Mouse (Mus musculus) left cerebral cortex, adult 18-20 months (tissue): ENCODE measurements around the gene Srpr. TPM values are rescaled to one million over a fixed set of nuclear protein-coding genes. Genes with fewer than 3 reads are reported as not detected.

Source experiments
- total RNA-seq, 2 experiments: library from RNA; stranded (reverse); gene quantifications; 2 replicates each; pipeline ENCODE4 v1.2.3; 2021

The Srpr gene
- total RNA-seq, 2 experiments from 2014 or later: 65.5 to 68.8 TPM

Other genes with a start within 250 kb of the Srpr start
- 10 to 100 TPM; 26.7 to 29.7 TPM for gene St3gal4, start 80.9 kb upstream of the Srpr start, total RNA-seq
- 10 to 100 TPM; 14.7 to 18.6 TPM for gene Dcps, start 24.1 kb upstream of the Srpr start, total RNA-seq
- 1 to 10 TPM; 2.4 to 2.7 TPM for gene Tirap, start 116 bp downstream of the Srpr start, total RNA-seq
- 10 to 100 TPM; 29.7 to 36.0 TPM for gene Foxred1, start 10.9 kb downstream of the Srpr start, total RNA-seq
- 10 to 100 TPM; 20.3 to 25.2 TPM for gene Fam118b, start 67.6 kb downstream of the Srpr start, total RNA-seq
- 10 to 100 TPM in 1 of 2 experiments, 1 to 10 TPM in 1; 9.8 to 10.8 TPM for gene Rpusd4, start 67.7 kb downstream of the Srpr start, total RNA-seq
- gene Cdon, start 221.0 kb downstream of the Srpr start, total RNA-seq: 1 to 10 TPM; 7.8 to 9.4 TPM